ENCODE assay signal across 21 mouse cellular contexts in the genomic region with DNA sequence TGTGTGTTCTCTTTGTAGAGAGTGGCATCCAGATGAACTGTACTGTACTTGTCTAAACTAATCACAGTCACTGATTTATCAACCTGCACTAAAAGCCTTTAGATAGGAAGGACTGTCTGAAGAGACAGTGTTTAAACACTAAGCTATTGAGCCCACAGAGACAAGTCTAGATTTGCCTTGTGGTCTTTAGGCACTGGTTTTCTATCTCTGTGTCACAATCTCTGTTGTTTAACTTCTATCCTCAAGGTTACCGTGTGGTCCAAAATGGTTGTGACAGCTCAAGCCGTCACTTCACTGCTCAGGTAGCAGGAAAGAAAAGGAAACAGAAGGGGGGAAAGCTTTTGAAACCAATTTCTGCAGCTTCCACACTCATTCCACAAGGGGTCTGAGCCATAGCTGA. TPM values are rescaled to one million over a fixed set of nuclear protein-coding genes. Genes with fewer than 3 reads are reported as not detected.
DNase-seq lines count a peak whose midpoint lies in the region; ATAC-seq lines count a peak whose summit lies in the region.
"Had no signal": no experiment of that assay in that cellular context is flagged by ENCODE, and none has a peak within 500 bp of the region (broad histone marks: within the 10 kb centered on the region; RNA-seq: fewer than 3 reads in every experiment).

No protein-coding gene starts in this region.

- no peak overlapping the region for H3K4me3 ChIP-seq in midbrain, embryonic 11.5 days (ENCODE audit: low read depth, low read length)
- H3K4me3 ChIP-seq in midbrain, embryonic 16.5 days (ENCODE audit: low read depth, low read length), result no peak overlapping the region
- H3K4me3 ChIP-seq: embryonic facial prominence, embryonic 13.5 days; forebrain, embryonic 10.5 days; forebrain, embryonic 12.5 days had no signal

- H3K4me1 ChIP-seq in midbrain, embryonic 11.5 days (ENCODE audit: control insufficient read depth, insufficient read depth, low read length), result no peaks in the 10 kb centered on the region
- H3K4me1 ChIP-seq in midbrain, embryonic 16.5 days (ENCODE audit: control insufficient read depth, insufficient read depth, low read length), result no peaks in the 10 kb centered on the region
- H3K4me1 ChIP-seq: embryonic facial prominence, embryonic 13.5 days; forebrain, embryonic 10.5 days; forebrain, embryonic 12.5 days had no signal

- WGBS in midbrain, embryonic 11.5 days, result 90% methylated on average over 2 of the region's 2 CpGs
- 87% methylated on average over 2 of the region's 2 CpGs for WGBS in midbrain, embryonic 16.5 days

- H3K9me3 ChIP-seq in midbrain, embryonic 11.5 days (ENCODE audit: control insufficient read depth, low read length), result no peaks in the 10 kb centered on the region
- no peaks in the 10 kb centered on the region for H3K9me3 ChIP-seq in midbrain, embryonic 16.5 days (replicated peaks; ENCODE audit: control insufficient read depth, low read length, poor library complexity, severe bottlenecking)
- H3K9me3 ChIP-seq: embryonic facial prominence, embryonic 13.5 days; forebrain, embryonic 10.5 days; forebrain, embryonic 12.5 days; G1E had no signal

- ATAC-seq in midbrain, embryonic 11.5 days (ENCODE audit: low FRiP score), result no peak
- no peak for ATAC-seq in midbrain, embryonic 16.5 days
- ATAC-seq: CD4-positive, CD25-positive, alpha-beta regulatory T cell, adult 4 months; forebrain, embryonic 14.5 days; forebrain, embryonic 16.5 days had no signal

- peak; percentile 69 for DNase-seq in midbrain, embryonic 11.5 days (ENCODE audit: low spot score, missing footprints)
- DNase-seq in fat pad, adult 2 months (ENCODE audit: extremely low read depth, low read depth, low spot score), result peak; percentile 31
- DNase-seq in Muller cell, postnatal 12 days (ENCODE audit: inconsistent ontology term), result no peak
- DNase-seq in kidney, adult 18-20 months, result no peak
- DNase-seq: adrenal gland, adult 2 months; adrenal gland, postnatal 10 days; adrenal gland, postnatal 25 days; B cell, adult 2 months; cerebellum, adult 11 months; cerebellum, adult 18-20 months; cerebellum, adult 9-10 months; cerebellum, postnatal 25 days had no signal

- H3K27ac ChIP-seq in midbrain, embryonic 11.5 days (ENCODE audit: low read depth, low read length), result no peak overlapping the region
- H3K27ac ChIP-seq in midbrain, embryonic 16.5 days (ENCODE audit: low read length), result no peak overlapping the region
- H3K27ac ChIP-seq: embryonic facial prominence, embryonic 13.5 days; forebrain, embryonic 10.5 days; forebrain, embryonic 12.5 days had no signal

- H3K27me3 ChIP-seq in midbrain, embryonic 11.5 days (ENCODE audit: control insufficient read depth, insufficient read depth, low read length), result no peaks in the 10 kb centered on the region
- H3K27me3 ChIP-seq in midbrain, embryonic 16.5 days (ENCODE audit: control insufficient read depth, insufficient read depth, low read depth, low read length), result no peaks in the 10 kb centered on the region
- H3K27me3 ChIP-seq: CH12.LX; embryonic facial prominence, embryonic 13.5 days; forebrain, embryonic 12.5 days had no signal

- no peak overlapping the region for H3K4me2 ChIP-seq in midbrain, embryonic 11.5 days
- H3K4me2 ChIP-seq in midbrain, embryonic 16.5 days (ENCODE audit: low read length), result no peak overlapping the region
- H3K4me2 ChIP-seq: embryonic facial prominence, embryonic 13.5 days; forebrain, embryonic 12.5 days had no signal

- H3K9ac ChIP-seq in midbrain, embryonic 11.5 days (ENCODE audit: low read length), result no peak overlapping the region
- H3K9ac ChIP-seq in midbrain, embryonic 16.5 days (ENCODE audit: low read depth, low read length), result no peak overlapping the region
- H3K9ac ChIP-seq: embryonic facial prominence, embryonic 13.5 days; forebrain, embryonic 12.5 days had no signal

- peaks cover 5% of the 10 kb centered on the region for H3K36me3 ChIP-seq in midbrain, embryonic 11.5 days (ENCODE audit: control insufficient read depth, insufficient read depth, low read length)
- H3K36me3 ChIP-seq in midbrain, embryonic 16.5 days (ENCODE audit: control insufficient read depth, insufficient read depth, low read length), result peaks cover 25% of the 10 kb centered on the region

RNA-seq across cellular contexts. Expression of a gene that starts 29.5 kb away (rescaled TPM):
- 42.4 and 44.5 TPM in 2 replicates for polyA plus RNA-seq in midbrain, embryonic 11.5 days (2014; fragmentation: Nextera tagmentation; extraction: Ambion mirVana)
- polyA plus RNA-seq in midbrain, embryonic 16.5 days (2015; fragmentation: Nextera tagmentation; extraction: Ambion mirVana), result 20.0 and 24.0 TPM in 2 replicates

Comparison
In these comparisons a context has a peak if more than half of its experiments do, and no peak if none do; other contexts are left out.
1. DNase-seq: peak in midbrain, embryonic 11.5 days (single experiment) and fat pad, adult 2 months (single experiment); none in Muller cell, postnatal 12 days (single experiment) and kidney, adult 18-20 months (single experiment).